Mouse (Mus musculus) macrophage (primary cell): ENCODE measurements around the gene Ankrd13b. TPM values are rescaled to one million over a fixed set of nuclear protein-coding genes. Genes with fewer than 3 reads are reported as not detected.
A peak's percentile ranks its signal among the peaks of the same experiment; 100 is the strongest.

Experiments used
- H3K27ac ChIP-seq: fragments of 350-480 bp; formaldehyde crosslinking; 2 replicates; pipeline ENCODE4 v1.9.0; 2021
- H3K36me3 ChIP-seq: fragments of 350-480 bp; formaldehyde crosslinking; 2 replicates; pipeline ENCODE4 v1.9.0; 2021; ENCODE audit errors: inconsistent target
- H3K4me3 ChIP-seq: fragments of 350-480 bp; formaldehyde crosslinking; 2 replicates; pipeline ENCODE4 v1.9.0; 2021; ENCODE audit errors: inconsistent target
- H3K79me2 ChIP-seq: fragments of 350-480 bp; formaldehyde crosslinking; 2 replicates; pipeline ENCODE4 v1.9.0; 2021; ENCODE audit errors: inconsistent target
- WGBS: methylation state at CpG from one replicate; pipeline ENCODE4 v1.1.7; 2026; ENCODE audit warnings: inconsistent platforms; ENCODE audit not compliant: missing documents; 5-methylcytosine and 5-hydroxymethylcytosine counted together
- polyA plus RNA-seq: library from polyadenylated mRNA; stranded (reverse); fragments of 250-400 nt; gene quantifications from 3 replicates; pipeline ENCODE4 v1.2.4, GENCODE M21; 2018; ENCODE audit warnings: inconsistent platforms

The Ankrd13b gene
- polyA plus RNA-seq, 1 experiment from 2014 or later = 3.3 TPM

DNA sequence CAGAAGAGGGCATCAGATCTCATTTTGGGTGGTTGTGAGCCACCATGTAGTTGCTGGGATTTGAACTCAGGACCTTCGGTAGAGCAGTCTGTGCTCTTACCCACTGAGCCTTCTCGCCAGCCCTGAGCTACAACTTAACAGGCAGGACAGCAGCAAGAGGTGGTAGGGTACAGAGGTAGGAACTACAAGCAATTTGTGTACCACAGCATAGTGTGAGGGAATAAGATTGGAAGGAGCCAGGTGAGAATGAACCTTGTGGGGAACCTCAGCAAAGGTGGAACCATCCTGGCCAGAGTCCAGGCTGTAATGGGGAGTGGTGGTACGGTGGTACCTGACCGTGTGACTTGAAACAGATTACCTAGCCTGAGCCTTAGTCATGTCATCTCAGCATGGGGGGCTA lies 12.5 kb upstream of the Ankrd13b start:
- H3K79me2 ChIP-seq = peaks cover 28% of the 10 kb centered on the region
- 89% methylated on average over 4 of the region's 4 CpGs for WGBS
- H3K36me3 ChIP-seq = peaks cover 55% of the 10 kb centered on the region
- H3K27ac ChIP-seq = no peak overlapping the region
- H3K4me3 ChIP-seq = no peak overlapping the region

DNA sequence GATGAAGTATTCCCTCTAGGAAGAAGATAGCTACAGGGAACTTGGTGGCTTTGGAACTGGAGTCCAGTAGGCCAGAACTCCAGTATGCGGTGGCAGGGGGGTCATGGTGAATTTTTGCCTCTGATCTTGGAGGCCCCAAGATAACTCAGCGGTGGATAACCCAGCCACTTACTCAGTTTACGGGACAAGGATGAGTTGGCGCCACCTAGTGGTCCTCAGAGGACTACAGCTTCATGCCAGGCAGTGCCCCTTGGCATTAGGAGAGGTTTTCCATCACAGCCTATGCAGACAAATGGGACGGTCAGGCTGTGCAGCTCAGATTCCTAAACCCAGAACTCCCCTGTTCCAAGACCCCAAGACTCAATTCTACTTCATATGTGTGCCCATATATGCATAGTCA lies 11.9 kb upstream of the Ankrd13b start:
- Histone ChIP-seq H3K79me2 (peaks cover 34% of the 10 kb centered on the region), H3K36me3 (peaks cover 49% of the 10 kb centered on the region; the same call in 1 of the 2 replicates), H3K4me3 (no peak overlapping the region), H3K27ac (no peak overlapping the region)
- 16% methylated on average over 5 of the region's 5 CpGs for WGBS

DNA sequence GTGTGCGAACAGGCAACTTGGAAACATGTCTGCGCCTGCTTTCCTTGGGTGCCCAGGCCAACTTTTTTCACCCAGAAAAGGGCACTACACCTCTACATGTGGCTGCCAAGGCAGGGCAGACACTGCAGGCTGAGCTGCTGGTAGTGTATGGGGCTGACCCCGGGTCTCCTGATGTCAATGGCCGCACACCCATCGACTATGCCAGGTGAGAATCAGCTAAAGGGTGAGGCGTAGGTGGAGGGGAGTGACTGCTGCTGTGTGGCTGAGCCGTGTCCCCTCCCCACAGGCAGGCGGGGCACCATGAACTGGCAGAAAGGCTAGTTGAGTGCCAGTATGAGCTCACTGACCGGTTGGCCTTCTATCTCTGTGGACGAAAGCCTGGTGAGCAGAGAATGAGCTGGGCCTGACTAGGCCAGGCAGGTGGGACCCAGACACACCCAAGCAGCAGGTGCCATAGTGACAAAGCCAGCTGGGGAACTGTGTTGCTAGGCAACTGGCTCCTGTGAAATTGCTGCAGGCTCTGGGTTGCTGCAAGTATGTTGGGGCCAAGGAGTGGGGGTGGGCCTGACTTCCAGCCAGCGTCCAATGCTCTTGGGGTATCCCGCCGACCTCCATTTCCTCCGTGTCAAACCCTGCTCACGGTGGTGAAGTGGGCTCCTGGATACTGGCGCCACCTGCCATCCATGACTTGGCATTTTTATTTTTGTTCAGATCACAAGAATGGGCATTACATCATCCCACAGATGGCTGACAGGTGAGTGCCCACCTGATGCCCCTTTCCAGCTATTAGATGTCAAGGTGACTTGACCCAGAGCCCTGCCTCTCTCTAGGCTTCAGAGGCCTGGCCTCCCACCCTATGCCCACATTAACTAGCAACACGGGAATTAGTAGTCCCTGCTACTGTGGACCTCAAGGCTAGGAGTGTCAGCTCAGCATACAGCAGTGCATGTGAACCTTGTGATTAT lies 11.2 kb upstream of the Ankrd13b start:
- H3K36me3 ChIP-seq = peaks cover 46% of the 10 kb centered on the region; the same call in 1 of the 2 replicates
- H3K27ac ChIP-seq = no peak overlapping the region
- WGBS = 87% methylated on average over 17 of the region's 17 CpGs
- H3K79me2 ChIP-seq = peaks cover 42% of the 10 kb centered on the region
- no peak overlapping the region for H3K4me3 ChIP-seq

DNA sequence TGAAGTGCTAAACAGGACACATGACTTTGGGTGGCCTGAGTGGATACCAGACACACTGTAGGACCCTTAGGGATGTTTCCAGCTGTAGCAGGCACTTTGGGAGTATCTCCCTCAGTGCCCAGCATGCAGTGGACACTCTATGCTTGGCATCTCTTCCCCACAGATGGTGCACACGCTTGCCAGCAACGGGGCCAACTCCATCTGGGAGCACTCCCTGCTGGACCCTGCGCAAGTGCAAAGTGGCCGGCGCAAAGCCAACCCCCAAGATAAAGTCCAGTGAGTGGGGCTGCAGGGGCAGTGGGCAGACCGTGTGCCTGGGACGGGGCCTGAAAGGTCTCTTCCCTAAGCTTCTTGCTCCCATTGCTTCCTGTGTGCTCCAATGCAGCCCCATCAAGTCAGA lies 9.9 kb upstream of the Ankrd13b start:
- peaks cover 33% of the 10 kb centered on the region; the same call in 1 of the 2 replicates for H3K36me3 ChIP-seq
- H3K27ac ChIP-seq = no peak overlapping the region
- WGBS = 95% methylated on average over 7 of the region's 7 CpGs
- H3K4me3 ChIP-seq = no peak overlapping the region
- H3K79me2 ChIP-seq = peaks cover 55% of the 10 kb centered on the region

DNA sequence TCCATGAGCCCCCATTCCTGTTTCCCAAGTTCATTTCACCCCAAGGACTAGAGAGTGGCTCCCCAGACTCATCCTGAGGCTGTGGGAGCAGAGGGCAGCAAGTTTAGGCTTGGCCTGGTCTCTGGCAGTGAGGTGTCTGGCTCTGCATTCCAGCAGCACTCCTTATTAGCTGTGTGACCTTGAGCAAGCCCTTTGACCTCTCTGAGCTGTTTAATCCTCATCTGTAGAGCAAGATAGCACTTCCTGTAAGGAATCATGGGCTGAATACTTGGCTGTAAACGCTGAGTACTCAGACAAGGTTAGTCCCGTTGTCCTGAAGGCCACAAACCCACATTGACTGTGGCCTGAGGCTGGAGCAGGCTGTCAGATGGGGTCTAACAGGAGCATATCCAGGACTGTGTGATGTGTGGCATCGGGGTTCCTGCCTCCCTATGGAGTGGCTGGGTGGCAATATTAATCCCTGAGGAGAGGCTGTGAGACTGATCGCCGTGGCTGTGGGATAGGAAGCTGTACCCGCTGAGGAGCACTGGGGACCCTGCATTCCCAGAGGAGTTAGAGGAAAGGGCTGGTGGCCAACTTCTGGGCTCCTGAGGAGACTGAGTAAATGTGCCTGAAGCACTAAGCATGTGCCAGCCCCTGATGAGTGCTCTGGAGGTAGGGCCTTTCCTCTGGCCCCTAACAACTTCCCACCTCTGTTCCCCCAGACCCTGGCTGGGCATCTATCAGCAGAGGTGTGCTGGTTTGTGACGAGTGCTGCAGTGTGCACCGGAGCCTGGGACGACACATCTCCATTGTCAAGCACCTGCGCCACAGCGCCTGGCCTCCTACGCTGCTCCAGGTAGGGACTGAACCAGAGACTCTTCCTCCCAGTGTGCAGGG lies 9.0 kb upstream of the Ankrd13b start:
- 92% methylated on average over 12 of the region's 12 CpGs for WGBS
- Histone ChIP-seq H3K27ac (no peak overlapping the region), H3K36me3 (peaks cover 25% of the 10 kb centered on the region; the same call in 1 of the 2 replicates), H3K4me3 (no peak overlapping the region), H3K79me2 (peaks cover 61% of the 10 kb centered on the region)

DNA sequence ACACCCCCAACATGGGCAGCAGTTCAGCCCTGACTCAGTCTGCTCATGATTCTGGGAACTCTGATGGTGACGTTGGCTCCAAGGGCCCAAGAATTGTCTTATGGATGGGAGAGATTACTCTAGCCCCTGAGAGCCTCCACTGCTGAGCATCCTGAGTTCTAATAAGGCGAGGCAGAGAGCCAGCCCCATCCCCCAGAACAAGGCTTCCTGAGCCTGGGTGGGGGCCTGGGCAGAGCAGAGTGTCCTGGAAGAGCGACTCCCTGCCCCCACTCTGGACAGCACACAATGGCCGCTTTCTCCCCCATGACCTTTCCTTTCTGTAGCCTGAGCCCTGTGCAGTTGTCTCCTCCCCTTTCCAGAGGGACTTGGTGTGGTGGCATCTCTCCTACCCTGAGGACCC lies 8.4 kb upstream of the Ankrd13b start:
- Histone ChIP-seq H3K4me3 (no peak overlapping the region), H3K79me2 (peaks cover 61% of the 10 kb centered on the region), H3K27ac (no peak overlapping the region), H3K36me3 (peaks cover 18% of the 10 kb centered on the region; the same call in 1 of the 2 replicates)
- 84% methylated on average over 4 of the region's 4 CpGs for WGBS

DNA sequence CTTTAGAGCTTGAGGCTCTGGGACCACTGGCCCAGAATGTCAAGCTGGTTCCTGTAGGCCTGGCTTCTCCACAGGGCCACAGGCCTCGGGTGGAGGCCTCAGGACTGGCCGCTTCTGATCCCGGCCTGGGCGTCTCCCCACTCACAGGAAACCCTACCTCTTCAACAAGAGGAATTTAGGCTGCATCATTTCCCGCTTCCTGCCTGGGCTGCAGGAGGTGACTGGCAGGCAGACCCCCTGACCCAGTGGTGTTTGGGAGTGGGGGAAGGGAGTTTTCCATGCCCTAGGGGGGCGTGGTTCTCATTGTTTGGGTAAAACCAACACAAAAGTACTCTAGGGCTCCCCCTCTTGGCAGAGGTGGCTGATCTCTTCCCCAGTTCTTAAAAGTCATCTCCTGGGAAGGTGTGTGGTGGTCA lies 7.9 kb upstream of the Ankrd13b start:
- Histone ChIP-seq H3K79me2 (peaks cover 61% of the 10 kb centered on the region), H3K4me3 (no peak overlapping the region), H3K36me3 (peaks cover 14% of the 10 kb centered on the region; the same call in 1 of the 2 replicates), H3K27ac (no peak overlapping the region)
- WGBS = 58% methylated on average over 6 of the region's 6 CpGs

DNA sequence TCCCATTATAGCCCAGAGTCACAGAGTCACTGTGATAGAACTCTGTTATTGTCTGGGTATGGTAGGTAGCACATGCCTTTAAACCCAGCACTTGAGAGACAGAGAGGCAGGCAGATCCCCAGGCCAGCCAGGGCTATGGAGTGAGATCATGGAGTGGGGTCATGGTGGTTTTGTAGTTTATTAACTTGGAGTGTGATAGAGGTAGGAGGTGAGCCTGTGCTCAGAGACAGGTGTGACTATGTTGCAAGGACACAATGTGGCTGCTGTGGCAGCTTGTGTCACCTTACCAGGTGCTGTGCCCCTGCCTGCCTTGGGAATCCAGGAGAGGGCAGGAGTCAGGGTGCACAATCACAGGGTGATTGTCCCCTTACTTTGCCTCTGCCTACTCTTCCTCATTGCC lies 6.0 kb upstream of the Ankrd13b start:
- H3K79me2 ChIP-seq = peaks cover 61% of the 10 kb centered on the region

DNA sequence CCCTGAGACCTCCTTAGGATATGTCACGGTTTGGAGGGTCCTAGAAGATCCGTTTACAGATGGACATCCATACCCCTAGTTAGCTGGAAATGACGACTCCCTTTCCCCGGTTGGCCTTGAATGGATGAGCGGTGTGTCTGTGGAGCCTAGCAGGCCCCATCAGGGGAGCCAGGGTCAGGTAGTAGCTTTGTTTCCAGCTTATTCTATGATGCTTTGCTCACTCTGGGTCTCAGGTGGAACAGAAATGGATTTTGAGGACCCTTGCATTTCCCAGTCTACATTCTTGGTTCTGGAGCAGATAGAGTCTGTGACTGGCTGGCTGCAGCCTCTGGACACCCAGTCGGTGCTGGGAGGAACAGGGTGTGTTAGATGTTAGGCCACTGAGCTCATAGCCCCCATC lies 5.3 kb upstream of the Ankrd13b start:
- no peak overlapping the region for H3K4me3 ChIP-seq

More for the DNA sequence above, 6.0 kb upstream of the Ankrd13b start:
- Histone ChIP-seq H3K27ac (no peak overlapping the region), H3K36me3 (peaks cover 14% of the 10 kb centered on the region; the same call in 1 of the 2 replicates), H3K4me3 (no peak overlapping the region)

DNA sequence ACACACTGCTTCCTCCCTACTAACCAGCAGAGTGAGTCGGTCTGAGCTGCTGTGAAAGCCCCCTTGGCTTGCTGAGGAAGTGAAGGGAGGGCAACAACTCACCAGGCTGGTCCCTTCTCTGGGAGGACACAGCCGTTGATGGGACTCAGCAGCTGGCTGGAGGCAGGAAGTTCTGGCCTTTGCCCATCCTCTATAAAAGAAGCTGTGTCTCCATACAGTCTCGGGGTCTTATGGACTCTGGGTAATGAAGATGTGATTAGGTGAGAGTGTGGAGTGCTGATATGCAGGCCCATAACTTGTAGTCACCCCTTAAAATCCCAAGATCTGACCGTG lies 4.8 kb upstream of the Ankrd13b start:
- peaks cover 56% of the 10 kb centered on the region for H3K79me2 ChIP-seq
- H3K27ac ChIP-seq = 0 out of 2 replicates have a peak overlapping the region, but pooled peaks have one; percentile 1
- H3K36me3 ChIP-seq = 0 out of 2 replicates have a peak, but pooled peaks cover 2% of the 10 kb centered on the region
- peak overlapping the region; percentile 62 for H3K4me3 ChIP-seq
- 24% methylated on average over 4 of the region's 4 CpGs for WGBS

More for the DNA sequence above, 5.3 kb upstream of the Ankrd13b start:
- peaks cover 6% of the 10 kb centered on the region; the same call in 1 of the 2 replicates for H3K36me3 ChIP-seq
- H3K27ac ChIP-seq = no peak overlapping the region
- WGBS = 86% methylated on average over 6 of the region's 6 CpGs
- peaks cover 61% of the 10 kb centered on the region for H3K79me2 ChIP-seq

DNA sequence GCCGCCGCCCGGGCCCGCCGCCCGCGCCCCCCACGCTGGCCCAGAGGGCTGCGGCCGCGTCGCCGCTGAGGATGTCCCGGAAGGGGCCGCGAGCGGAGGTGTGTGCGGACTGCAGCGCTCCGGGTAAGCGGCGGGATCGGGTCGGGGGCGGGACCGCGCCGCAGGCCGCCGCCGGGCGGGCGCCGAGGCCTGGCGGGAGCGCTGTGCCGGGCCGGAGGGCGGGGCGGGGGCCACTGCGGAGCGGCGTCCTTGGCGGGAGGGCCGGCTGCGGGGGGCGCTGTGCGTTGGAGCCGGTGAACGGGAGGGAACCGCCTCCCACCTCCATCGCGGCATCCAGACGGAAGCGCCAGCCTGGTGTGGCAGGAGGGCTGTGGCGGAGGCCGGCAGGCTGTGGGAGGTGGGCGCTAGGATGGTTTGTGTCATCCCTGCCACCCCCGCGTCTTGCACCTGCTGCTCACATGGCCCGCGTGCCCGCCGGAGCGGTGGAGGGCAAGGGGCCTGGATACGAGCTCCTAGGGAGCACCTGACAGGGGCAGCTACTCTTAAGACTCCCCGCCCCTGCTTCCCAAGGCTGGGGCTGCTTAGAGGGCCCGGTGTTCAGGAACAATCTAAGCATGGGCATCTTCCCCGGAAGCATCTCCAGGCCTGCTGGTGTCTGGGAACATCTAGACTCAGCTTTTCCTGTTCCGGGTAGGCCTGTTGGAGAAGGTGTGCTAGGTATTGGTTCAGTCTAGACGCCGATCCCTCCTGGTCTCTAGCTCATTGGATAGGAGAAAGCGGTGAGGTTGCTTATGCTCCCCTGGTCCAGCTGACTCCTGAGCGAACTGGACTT lies 4.2 kb upstream of the Ankrd13b start, which contains the start of gene Git1:
Git1 (plus strand) TSS at position 51 of the 832 bp plus-strand sequence.
- H3K4me3 ChIP-seq = peak within 1 kb of the TSS; percentile 62
- H3K79me2 ChIP-seq = peaks cover 50% of the 10 kb centered on the region
- peak within 1 kb of the TSS; percentile 58 for H3K27ac ChIP-seq
- no peaks in the 10 kb centered on the region for H3K36me3 ChIP-seq
- WGBS = 1% methylated on average over 73 of the region's 74 CpGs

DNA sequence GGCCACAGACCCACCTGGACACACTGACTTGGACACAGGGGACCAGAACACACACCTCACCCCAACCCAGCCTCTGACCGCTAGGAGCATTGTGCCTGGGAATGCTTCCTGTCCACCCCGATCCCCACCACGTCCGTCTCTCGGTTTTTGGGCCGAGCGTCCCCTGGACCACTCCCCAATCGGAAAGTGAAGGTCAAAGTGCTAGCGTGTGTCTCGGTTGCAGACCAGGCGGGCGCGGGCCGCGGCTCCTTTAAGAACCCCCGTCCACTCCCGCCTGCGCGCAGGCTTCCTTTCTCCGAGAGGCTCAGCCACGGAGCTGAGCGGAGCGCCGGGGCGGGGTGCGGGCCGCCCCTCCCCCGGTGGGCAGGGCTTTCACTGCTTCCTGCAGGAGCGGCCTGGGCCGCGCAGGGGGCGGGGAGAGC lies 3.4 kb upstream of the Ankrd13b start:
- WGBS = 0% methylated on average over 24 of the region's 32 CpGs

DNA sequence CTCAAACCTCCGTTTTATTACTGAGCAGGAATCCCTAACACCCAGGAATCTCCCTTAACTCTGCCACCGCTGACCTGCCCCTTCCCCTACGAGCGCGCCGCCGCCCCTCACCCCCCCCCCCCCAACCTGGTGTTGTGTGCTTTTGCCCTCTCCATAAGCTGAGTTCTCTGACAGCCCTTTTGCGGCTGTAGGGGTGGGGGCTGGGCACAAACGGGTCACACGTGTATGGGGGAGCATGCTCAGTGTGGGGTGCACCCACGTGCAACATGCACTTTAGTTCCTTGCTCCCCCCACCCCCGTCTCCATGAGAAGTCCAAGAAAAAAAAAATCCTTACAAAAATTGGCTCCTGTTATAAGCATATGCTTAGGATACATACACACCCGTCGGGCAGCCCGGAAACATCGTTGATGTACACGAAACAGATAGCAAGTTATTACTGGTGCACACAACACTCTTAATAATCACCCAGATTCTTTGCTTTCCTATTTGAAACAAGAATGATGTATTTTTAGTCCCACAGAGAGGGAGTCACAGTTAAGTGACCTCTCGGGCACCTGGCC lies 2.9 kb upstream of the Ankrd13b start:
- peak overlapping the region; percentile 57 for H3K4me3 ChIP-seq
- peaks cover 37% of the 10 kb centered on the region for H3K79me2 ChIP-seq
- 3% methylated on average over 17 of the region's 18 CpGs for WGBS
- H3K36me3 ChIP-seq = no peaks in the 10 kb centered on the region
- H3K27ac ChIP-seq = peak overlapping the region; percentile 58

More for the DNA sequence above, 3.4 kb upstream of the Ankrd13b start:
- Histone ChIP-seq H3K36me3 (no peaks in the 10 kb centered on the region), H3K4me3 (peak overlapping the region; percentile 57), H3K79me2 (peaks cover 42% of the 10 kb centered on the region), H3K27ac (peak overlapping the region; percentile 58)
